Mouse (Mus musculus): ENCODE measurements at regions not wholly inside any gene's neighbourhood (a gene's known extent, or its start where the extent isn't known, plus 50 kb on each side); places are given as distances from the start of the nearest gene placed in this dataset.

DNA sequence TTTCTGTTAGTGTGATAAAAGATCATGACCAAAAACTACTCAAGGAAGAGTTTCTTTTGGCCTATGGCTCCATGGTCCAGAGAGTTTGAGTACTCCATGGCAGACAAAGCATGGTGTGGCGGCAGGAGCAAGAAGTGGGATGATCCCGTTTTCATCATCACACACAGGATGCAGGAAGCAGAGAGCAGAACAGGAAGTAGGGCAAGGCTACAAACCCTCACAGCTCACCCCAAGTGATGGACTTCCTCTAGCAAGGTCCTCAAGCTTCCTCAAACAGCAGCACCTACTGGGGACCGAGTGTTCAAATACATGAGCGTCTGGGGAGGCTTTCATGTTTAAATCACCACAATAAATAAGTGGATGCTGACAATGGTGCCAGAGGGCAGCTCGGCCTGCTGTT lies 61.1 kb downstream of the 4930426L09Rik start:
- no peak for TF ChIP-seq USF1 (IDR thresholded peaks at IDR 0.05; ENCODE audit: low read depth, low read length)
- TF ChIP-seq USF2 (IDR thresholded peaks at IDR 0.05; ENCODE audit: borderline replicate concordance in 1 of 2, insufficient read depth in 1 of 2, low read depth in 1 of 2, low read length in 2 of 2) = no peak
- TF ChIP-seq GABPA (IDR thresholded peaks at IDR 0.05; ENCODE audit: low read depth, low read length) = no peak
- TF ChIP-seq CTCF (IDR thresholded peaks at IDR 0.05 in 2 of 3, conservative IDR thresholded peaks at IDR 0.05 in 1 of 3; ENCODE audit: control insufficient read depth in 1 of 3, insufficient read depth in 1 of 3, low read depth in 2 of 3, low read length in 3 of 3, poor library complexity in 1 of 3, severe bottlenecking in 1 of 3) = peak in 2 of 3 experiments; percentile 10 to 34; a peak in 2 of 6 replicates
- no peak for TF ChIP-seq SIN3A (IDR thresholded peaks at IDR 0.05; ENCODE audit: low read length)
- no peak for TF ChIP-seq TAL1 (IDR thresholded peaks at IDR 0.05; ENCODE audit: low read length)
- no peak for TF ChIP-seq EP300 (IDR thresholded peaks at IDR 0.05; ENCODE audit: low read depth in 1 of 2, low read length in 2 of 2)
- no peak for TF ChIP-seq UBTF (IDR thresholded peaks at IDR 0.05; ENCODE audit: borderline replicate concordance, insufficient read depth, low read depth, low read length)
- no peak for TF ChIP-seq ZNF384 (IDR thresholded peaks at IDR 0.05; ENCODE audit: low read depth, low read length)
- TF ChIP-seq ZC3H11A (IDR thresholded peaks at IDR 0.05; ENCODE audit: low read depth, low read length) = no peak
- TF ChIP-seq POLR2A (IDR thresholded peaks at IDR 0.05; ENCODE audit: control insufficient read depth in 1 of 2, insufficient read depth in 1 of 2, low read depth in 1 of 2, low read length in 2 of 2, poor library complexity in 1 of 2) = no peak
- TF ChIP-seq CHD1 (IDR thresholded peaks at IDR 0.05; ENCODE audit: low read depth, low read length) = no peak
- TF ChIP-seq NRF1 (IDR thresholded peaks at IDR 0.05; ENCODE audit: insufficient read depth, low read depth, low read length, poor library complexity, severe bottlenecking) = no peak
- TF ChIP-seq NELFE (IDR thresholded peaks at IDR 0.05; ENCODE audit: low read depth, low read length) = no peak

All from MEL (cell line).